Mouse (Mus musculus) hematopoietic multipotent progenitor cell, adult 10-12 weeks (in vitro differentiated cells): Measurements from ENCODE around the gene Lig3. TPM values are rescaled to one million over a fixed set of nuclear protein-coding genes. Genes with fewer than 3 reads are reported as not detected.

Source experiments
- polyA plus RNA-seq: library from polyadenylated mRNA; stranded (reverse); fragments of >175 nt; gene quantifications from 2 replicates; pipeline ENCODE4 v1.2.3, GENCODE M21; 2012; ENCODE audit warnings: low replicate concordance

The Lig3 gene
- 31.6 and 69.0 TPM in 2 replicates for polyA plus RNA-seq

DNA sequence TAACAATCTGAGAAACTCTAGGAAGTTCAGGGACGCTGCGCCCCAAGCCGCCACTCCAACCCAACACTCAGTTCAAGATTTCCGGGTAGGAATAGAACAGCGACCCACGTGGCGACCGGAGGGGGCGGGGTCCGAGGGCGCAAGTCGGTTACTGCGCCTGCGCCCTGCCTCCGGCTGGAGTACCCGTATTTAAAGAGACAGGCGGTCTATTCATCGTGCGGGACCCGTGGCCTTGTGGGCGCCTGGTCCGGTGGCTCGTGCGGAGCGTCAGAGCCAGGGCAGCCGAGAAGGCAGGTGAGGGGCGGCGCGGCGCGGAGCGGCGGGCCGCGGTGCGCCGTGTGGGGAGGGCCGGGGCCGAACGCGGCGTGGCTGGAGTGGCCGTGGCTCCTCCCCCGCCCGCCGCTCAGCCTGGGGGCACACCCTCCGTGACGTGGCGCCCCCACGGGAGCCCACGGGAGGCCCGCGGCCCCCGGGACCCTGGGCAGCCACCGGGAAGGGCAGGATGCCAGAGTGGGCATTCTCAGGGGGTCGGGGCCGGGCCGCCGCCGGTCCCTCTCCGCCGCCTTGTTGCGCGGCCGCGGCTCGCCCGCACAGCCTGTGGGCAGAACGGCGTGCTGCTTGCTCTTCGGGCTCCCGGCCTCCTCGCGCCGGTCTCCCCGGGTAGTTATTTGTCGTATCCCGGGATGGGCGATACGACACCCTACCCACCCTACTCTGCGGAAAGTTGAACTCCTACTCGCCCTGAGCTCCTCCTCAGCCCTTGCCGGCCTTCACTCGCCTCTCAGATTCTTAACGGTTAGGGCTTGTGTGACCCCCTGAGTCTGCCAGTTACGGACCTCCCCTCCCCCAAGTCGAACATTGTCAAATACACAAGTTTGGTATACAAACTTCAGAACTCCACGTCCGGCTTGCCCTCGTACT lies at the start of gene Lig3:
Lig3 (plus strand) TSS at position 126 of the 921 bp plus-strand sequence.

DNA sequence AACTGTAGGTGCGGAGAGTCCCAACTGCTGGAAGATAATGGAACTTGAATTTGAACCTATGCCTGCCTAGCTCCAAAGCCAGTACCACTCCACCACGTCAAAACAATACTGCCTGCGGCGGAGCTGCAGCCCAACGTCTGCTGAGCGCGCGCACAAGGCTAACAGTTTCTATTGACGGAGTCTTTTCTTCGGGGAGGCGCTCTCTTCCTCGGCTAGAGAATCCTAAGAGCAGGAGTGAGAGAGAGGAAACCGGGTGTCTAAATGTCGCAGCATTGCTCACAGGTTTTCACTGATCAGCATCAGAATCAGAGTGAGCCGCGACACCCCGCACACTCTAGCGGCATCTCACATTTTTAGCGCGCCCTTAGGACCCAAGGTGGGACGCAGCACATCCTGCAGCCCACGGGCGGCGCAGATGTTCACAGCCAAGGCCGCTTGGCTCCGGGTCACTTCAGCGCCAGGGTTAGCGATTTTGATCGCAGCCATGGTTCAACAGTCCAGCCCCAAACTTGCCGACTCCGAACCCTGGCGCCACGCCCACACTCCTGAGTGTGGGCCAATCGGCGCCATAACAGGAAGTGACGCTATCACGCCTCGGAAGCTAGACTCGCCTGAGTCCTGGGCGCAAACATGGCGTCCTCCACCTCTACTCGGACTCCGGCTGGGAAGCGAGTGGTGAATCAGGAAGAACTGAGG lies 17.0 kb upstream of the Lig3 start, which contains the start of the genes Cct6b and Zfp830:
Cct6b (minus strand) TSS at position 580 of the 696 bp plus-strand sequence.
Zfp830 (plus strand) TSS at position 604 of the 696 bp plus-strand sequence.

Other genes with a start within 250 kb of the Lig3 start
- gene Cct6b, start 16.8 kb upstream of the Lig3 start, polyA plus RNA-seq = 0.12 TPM in 1 of 2 replicates, not detected in the other
- gene Zfp830, start 16.8 kb upstream of the Lig3 start, polyA plus RNA-seq = 17.5 and 18.7 TPM in 2 replicates
- 7.1 and 23.2 TPM in 2 replicates for gene Rffl, start 90.1 kb downstream of the Lig3 start, polyA plus RNA-seq
- 13.1 and 13.3 TPM in 2 replicates for gene Rad51d, start 109.5 kb downstream of the Lig3 start, polyA plus RNA-seq
- gene Fndc8, start 111.0 kb downstream of the Lig3 start, polyA plus RNA-seq = not detected in 2 replicates
- 27.6 and 35.0 TPM in 2 replicates for gene Nle1, start 127.3 kb downstream of the Lig3 start, polyA plus RNA-seq
- gene Unc45b, start 129.4 kb downstream of the Lig3 start, polyA plus RNA-seq = 0.08 TPM in 1 of 2 replicates, not detected in the other
- gene Slfn5, start 170.2 kb downstream of the Lig3 start, polyA plus RNA-seq = 3.3 and 6.3 TPM in 2 replicates
- gene Slfn9, start 210.7 kb downstream of the Lig3 start, polyA plus RNA-seq = 2.2 and 2.5 TPM in 2 replicates
- 11.8 and 12.1 TPM in 2 replicates for gene Slfn8, start 239.7 kb downstream of the Lig3 start, polyA plus RNA-seq